Mouse (Mus musculus): ENCODE data around the gene Fam78b.

The Fam78b gene

GRCm38 (mm10) chr1:167093551-167093950 is 92.3 kb downstream of the Fam78b start:
- in situ Hi-C loops (cut with MboI, MseI): no loop called here

- in situ Hi-C loops (cut with MboI, MseI): no loop called here
Measured at GRCm38 (mm10) chr1:167094589-167095148, 93.5 kb downstream of the Fam78b start.

GRCm38 (mm10) chr1:167098741-167099140 is 97.5 kb downstream of the Fam78b start:
- in situ Hi-C loops (cut with MboI, MseI): no loop called here

- in situ Hi-C loops (cut with MboI, MseI): no loop called here
Measured at GRCm38 (mm10) chr1:167102046-167102445, 100.8 kb downstream of the Fam78b start.

GRCm38 (mm10) chr1:167102566-167102965 is 101.3 kb downstream of the Fam78b start:
- in situ Hi-C loops (cut with MboI, MseI): no loop called here

- in situ Hi-C loops (cut with MboI, MseI): no loop called here
Measured at GRCm38 (mm10) chr1:167104956-167105626, 103.9 kb downstream of the Fam78b start.

- in situ Hi-C loops (cut with MboI, MseI): no loop called here
Measured at GRCm38 (mm10) chr1:167105916-167106315, 104.7 kb downstream of the Fam78b start.

GRCm38 (mm10) chr1:167108973-167109509 is 107.8 kb downstream of the Fam78b start:
- in situ Hi-C loops (cut with MboI, MseI): no loop called here

- in situ Hi-C loops (cut with MboI, MseI): no loop called here
Measured at GRCm38 (mm10) chr1:167114363-167115050, 113.3 kb downstream of the Fam78b start.

- in situ Hi-C loops (cut with MboI, MseI): no loop called here
Measured at GRCm38 (mm10) chr1:167115121-167115520, 113.9 kb downstream of the Fam78b start.

- in situ Hi-C loops (cut with MboI, MseI): no loop called here
Measured at GRCm38 (mm10) chr1:167116733-167117132, 115.5 kb downstream of the Fam78b start.

- in situ Hi-C loops (cut with MboI, MseI): no loop called here
Measured at GRCm38 (mm10) chr1:167118971-167119370, 117.8 kb downstream of the Fam78b start.

- in situ Hi-C loops (cut with MboI, MseI): no loop called here
Measured at GRCm38 (mm10) chr1:167119439-167119838, 118.2 kb downstream of the Fam78b start.

GRCm38 (mm10) chr1:167122436-167122835 is 121.2 kb downstream of the Fam78b start:
- in situ Hi-C loops (cut with MboI, MseI): no loop called here

- in situ Hi-C loops (cut with MboI, MseI): no loop called here
Measured at GRCm38 (mm10) chr1:167123551-167123950, 122.3 kb downstream of the Fam78b start.

GRCm38 (mm10) chr1:167125870-167126269 is 124.7 kb downstream of the Fam78b start:
- in situ Hi-C loops (cut with MboI, MseI): no loop called here

- in situ Hi-C loops (cut with MboI, MseI): no loop called here
Measured at GRCm38 (mm10) chr1:167126292-167126691, 125.1 kb downstream of the Fam78b start.

- in situ Hi-C loops (cut with MboI, MseI): no loop called here
Measured at GRCm38 (mm10) chr1:167135748-167136147, 134.5 kb downstream of the Fam78b start.

Data from T-helper 2 cell (primary cell).